Mouse (Mus musculus) kidney, postnatal 14 days (tissue): ENCODE data around the gene Wnt3.
A peak's percentile ranks its signal among the peaks of the same experiment; 100 is the strongest.

Source experiments
- DNase-seq: peaks from one replicate; pipeline ENCODE4 v3.0.0; 2022; ENCODE audit warnings: mixed read lengths

The Wnt3 gene

GRCm38 (mm10) chr11:103848287-103848686 is 74.3 kb downstream of the Wnt3 start:
- DNase-seq, result no peak

- DNase-seq, result no peak
Measured at GRCm38 (mm10) chr11:103852590-103853283, 78.8 kb downstream of the Wnt3 start.

- DNase-seq, result no peak
Measured at GRCm38 (mm10) chr11:103853284-103853920, 79.5 kb downstream of the Wnt3 start.

- peak; percentile 12 for DNase-seq
Measured at GRCm38 (mm10) chr11:103854294-103854693, 80.3 kb downstream of the Wnt3 start.

- DNase-seq, result no peak
Measured at GRCm38 (mm10) chr11:103856641-103857040, 82.7 kb downstream of the Wnt3 start.

- DNase-seq, result no peak
Measured at GRCm38 (mm10) chr11:103858760-103859159, 84.8 kb downstream of the Wnt3 start.

- DNase-seq, result peak; percentile 13
Measured at GRCm38 (mm10) chr11:103859933-103860610, 86.1 kb downstream of the Wnt3 start.

GRCm38 (mm10) chr11:103862951-103863350 is 89.0 kb downstream of the Wnt3 start:
- DNase-seq, result no peak

- no peak for DNase-seq
Measured at GRCm38 (mm10) chr11:103864486-103864885, 90.5 kb downstream of the Wnt3 start.

GRCm38 (mm10) chr11:103865346-103865745 is 91.4 kb downstream of the Wnt3 start:
- DNase-seq, result no peak
